Mouse (Mus musculus): Measurements from ENCODE around the gene Slc26a3. TPM values are rescaled to one million over a fixed set of nuclear protein-coding genes. Genes with fewer than 3 reads are reported as not detected.

Gene Slc26a3
- polyA plus RNA-seq (2012; rRNA removed), result 0.10 TPM in 1 of 2 replicates, not detected in the other

- DNase-seq (ENCODE audit: extremely low spot score in 1 of 2, low spot score in 1 of 2), result no peak
Observed at GRCm38 (mm10) chr12:31390571-31390970, at the start of gene Slc26a3. Gene Slc26a3 (plus strand): TSS chr12:31390871.

GRCm38 (mm10) chr12:31350191-31350943, 40.3 kb upstream of the Slc26a3 start:
- no peak for DNase-seq (ENCODE audit: extremely low spot score in 1 of 2, low spot score in 1 of 2)

GRCm38 (mm10) chr12:31350944-31351928, 39.4 kb upstream of the Slc26a3 start, which contains the start of gene Dld:
Gene Dld (minus strand): TSS chr12:31351453.
- peak; percentile 94 to 98 for DNase-seq (ENCODE audit: extremely low spot score in 1 of 2, low spot score in 1 of 2)

GRCm38 (mm10) chr12:31366428-31366827, 24.2 kb upstream of the Slc26a3 start:
- no peak for DNase-seq (ENCODE audit: extremely low spot score in 1 of 2, low spot score in 1 of 2)

- DNase-seq (ENCODE audit: extremely low spot score in 1 of 2, low spot score in 1 of 2), result no peak
Observed at GRCm38 (mm10) chr12:31367721-31368120, 22.9 kb upstream of the Slc26a3 start.

- DNase-seq (ENCODE audit: extremely low spot score in 1 of 2, low spot score in 1 of 2), result no peak
Observed at GRCm38 (mm10) chr12:31369118-31369517, 21.6 kb upstream of the Slc26a3 start.

- DNase-seq (ENCODE audit: extremely low spot score in 1 of 2, low spot score in 1 of 2), result no peak
Observed at GRCm38 (mm10) chr12:31369656-31370055, 21.0 kb upstream of the Slc26a3 start.

GRCm38 (mm10) chr12:31374603-31375282, 15.9 kb upstream of the Slc26a3 start:
- peak; percentile 53 to 89 for DNase-seq (ENCODE audit: extremely low spot score in 1 of 2, low spot score in 1 of 2)

- no peak for DNase-seq (ENCODE audit: extremely low spot score in 1 of 2, low spot score in 1 of 2)
Observed at GRCm38 (mm10) chr12:31375283-31375615, 15.4 kb upstream of the Slc26a3 start.

GRCm38 (mm10) chr12:31376326-31376950, 14.2 kb upstream of the Slc26a3 start:
- no peak for DNase-seq (ENCODE audit: extremely low spot score in 1 of 2, low spot score in 1 of 2)

GRCm38 (mm10) chr12:31377241-31377640, 13.4 kb upstream of the Slc26a3 start:
- no peak for DNase-seq (ENCODE audit: extremely low spot score in 1 of 2, low spot score in 1 of 2)

- no peak for DNase-seq (ENCODE audit: extremely low spot score in 1 of 2, low spot score in 1 of 2)
Observed at GRCm38 (mm10) chr12:31380878-31381277, 9.8 kb upstream of the Slc26a3 start.

GRCm38 (mm10) chr12:31382451-31382850, 8.2 kb upstream of the Slc26a3 start:
- no peak for DNase-seq (ENCODE audit: extremely low spot score in 1 of 2, low spot score in 1 of 2)

- DNase-seq (ENCODE audit: extremely low spot score in 1 of 2, low spot score in 1 of 2), result no peak
Observed at GRCm38 (mm10) chr12:31387303-31387702, 3.4 kb upstream of the Slc26a3 start.

- no peak for DNase-seq (ENCODE audit: extremely low spot score in 1 of 2, low spot score in 1 of 2)
Observed at GRCm38 (mm10) chr12:31391696-31392095, 1.0 kb downstream of the Slc26a3 start.

- DNase-seq (ENCODE audit: extremely low spot score in 1 of 2, low spot score in 1 of 2), result no peak
Observed at GRCm38 (mm10) chr12:31395895-31396294, 5.2 kb downstream of the Slc26a3 start.

- no peak for DNase-seq (ENCODE audit: extremely low spot score in 1 of 2, low spot score in 1 of 2)
Observed at GRCm38 (mm10) chr12:31397709-31398108, 7.0 kb downstream of the Slc26a3 start.

GRCm38 (mm10) chr12:31400821-31401220, 10.2 kb downstream of the Slc26a3 start:
- DNase-seq (ENCODE audit: extremely low spot score in 1 of 2, low spot score in 1 of 2), result no peak

GRCm38 (mm10) chr12:31401930-31402329, 11.3 kb downstream of the Slc26a3 start:
- no peak for DNase-seq (ENCODE audit: extremely low spot score in 1 of 2, low spot score in 1 of 2)

- DNase-seq (ENCODE audit: extremely low spot score in 1 of 2, low spot score in 1 of 2), result no peak
Observed at GRCm38 (mm10) chr12:31404575-31405240, 14.0 kb downstream of the Slc26a3 start.

Data from frontal cortex, adult 2 months (tissue).